Mouse (Mus musculus) ES-E14 (cell line): ENCODE results near the gene Tbc1d15. TPM values are rescaled to one million over a fixed set of nuclear protein-coding genes. Genes with fewer than 3 reads are reported as not detected.
"Not testable (repeated sequence)": the region's sequence is repeated elsewhere in the genome, so short reads cannot be mapped to it uniquely, and the experiment has no call there.

Experiments used
- DNase-seq: peaks from one replicate; pipeline ENCODE4 v3.0.0-alpha.2; 2013; ENCODE audit warnings: low read depth, low spot score
- H3K27ac ChIP-seq: 2 replicates; pipeline ENCODE4 v1.5.1; 2012; ENCODE audit warnings: low read depth, mild to moderate bottlenecking, low read length, moderate library complexity, mixed read lengths; ENCODE audit not compliant: poor library complexity, insufficient read depth, severe bottlenecking
- H3K36me3 ChIP-seq: 2 replicates; pipeline ENCODE4 v1.6.1; 2012; ENCODE audit warnings: mild to moderate bottlenecking, low read length, moderate library complexity, mixed read lengths; ENCODE audit not compliant: control insufficient read depth, poor library complexity, insufficient read depth, severe bottlenecking
- H3K4me1 ChIP-seq, 2 experiments: fragments of 150-350 bp in 1 of 2; sonication (generic) in 1 of 2; 2 replicates each; pipeline ENCODE4 v1.6.1; 2012; ENCODE audit warnings: low read length in 2 of 2, mild to moderate bottlenecking in 1 of 2, mixed read lengths in 1 of 2; ENCODE audit not compliant: control insufficient read depth in 2 of 2, insufficient read depth in 2 of 2, poor library complexity in 1 of 2
- H3K4me3 ChIP-seq, 2 experiments: fragments of 150-350 bp in 1 of 2; sonication (generic) in 1 of 2; 2 replicates each; pipeline ENCODE4 v1.5.1; 2012; ENCODE audit warnings: low read length in 2 of 2, low read depth in 1 of 2, mild to moderate bottlenecking in 1 of 2, mixed read lengths in 1 of 2; ENCODE audit not compliant: insufficient read depth in 1 of 2, poor library complexity in 1 of 2, severe bottlenecking in 1 of 2
- H3K9ac ChIP-seq: 2 replicates; pipeline ENCODE4 v1.6.1; 2012; ENCODE audit warnings: low read depth, mild to moderate bottlenecking, low read length, mixed read lengths; ENCODE audit not compliant: poor library complexity, insufficient read depth, severe bottlenecking
- H3K9me3 ChIP-seq: fragments of 150-350 bp; sonication (generic); 2 replicates; pipeline ENCODE4 v1.6.1; 2012; ENCODE audit warnings: low read depth, mild to moderate bottlenecking, low read length; ENCODE audit not compliant: control insufficient read depth, insufficient read depth
- CHD2 ChIP-seq: IDR thresholded peaks from 2 replicates; pipeline ENCODE4 v1.6.1; 2014; ENCODE audit warnings: mild to moderate bottlenecking, low read depth, low read length, inconsistent platforms
- HCFC1 ChIP-seq: IDR thresholded peaks from 2 replicates; pipeline ENCODE4 v1.6.1; 2012; ENCODE audit warnings: low read length, inconsistent platforms, borderline replicate concordance; ENCODE audit not compliant: insufficient read depth
- MAFK ChIP-seq: IDR thresholded peaks from 2 replicates; pipeline ENCODE4 v1.6.1; 2014; ENCODE audit warnings: mild to moderate bottlenecking, low read depth, low read length, inconsistent platforms; ENCODE audit not compliant: insufficient read depth
- ZC3H11A ChIP-seq: IDR thresholded peaks from 2 replicates; pipeline ENCODE4 v1.6.1; 2012; ENCODE audit warnings: low read depth, mild to moderate bottlenecking, inconsistent platforms, low read length, borderline replicate concordance
- ZNF384 ChIP-seq: IDR thresholded peaks from 2 replicates; pipeline ENCODE4 v1.6.1; 2012; ENCODE audit warnings: low read depth, low read length, inconsistent platforms
- in situ Hi-C, 2 experiments: fragments of 600-800 bp; cut with MboI; formaldehyde crosslinking; loops; one replicate each; pipeline ENCODE4 v1.15.1; 2025; ENCODE audit warnings: low sequenced_read_pairs in 2 of 2, inconsistent platforms in 1 of 2; ENCODE audit not compliant: unreplicated experiment in 2 of 2
- total RNA-seq: library from RNA; depleted of rRNA; stranded (reverse); fragments of 300-350 nt; gene quantifications from 2 replicates; pipeline ENCODE4 v1.2.3, GENCODE M21; 2012

Tbc1d15 gene
- total RNA-seq, 1 experiment: 23.8 TPM

DNA sequence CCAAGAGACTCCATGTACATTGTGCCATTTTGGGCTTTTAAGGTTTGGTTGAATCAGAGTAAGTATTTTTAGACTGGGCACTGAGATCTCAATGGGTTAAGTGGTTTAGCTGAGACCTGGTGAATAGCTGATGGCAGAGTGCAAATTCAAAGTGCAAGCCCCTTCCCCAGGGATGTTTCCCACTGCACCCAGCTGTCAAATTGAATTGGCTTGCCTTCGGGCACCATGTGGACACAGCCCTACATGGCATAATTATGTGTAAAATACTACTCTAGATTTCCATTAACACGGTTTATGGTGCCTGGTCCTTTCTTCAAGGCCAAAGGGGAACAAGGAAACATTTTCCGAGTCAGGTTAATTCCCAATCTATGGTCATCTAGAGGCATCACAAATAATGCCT lies 70.2 kb downstream of the Tbc1d15 start:
- in situ Hi-C loops: no loop called here
- Histone ChIP-seq H3K9me3 (no peaks in the 10 kb centered on the region), H3K36me3 (no peaks in the 10 kb centered on the region), H3K9ac (no peak overlapping the region), H3K27ac (no peak overlapping the region), H3K4me1 (no peaks in the 10 kb centered on the region), H3K4me3 (no peak overlapping the region)
- TF ChIP-seq CHD2 (no peak), ZNF384 (no peak), HCFC1 (no peak), MAFK (no peak), ZC3H11A (no peak)
- no peak for DNase-seq

DNA sequence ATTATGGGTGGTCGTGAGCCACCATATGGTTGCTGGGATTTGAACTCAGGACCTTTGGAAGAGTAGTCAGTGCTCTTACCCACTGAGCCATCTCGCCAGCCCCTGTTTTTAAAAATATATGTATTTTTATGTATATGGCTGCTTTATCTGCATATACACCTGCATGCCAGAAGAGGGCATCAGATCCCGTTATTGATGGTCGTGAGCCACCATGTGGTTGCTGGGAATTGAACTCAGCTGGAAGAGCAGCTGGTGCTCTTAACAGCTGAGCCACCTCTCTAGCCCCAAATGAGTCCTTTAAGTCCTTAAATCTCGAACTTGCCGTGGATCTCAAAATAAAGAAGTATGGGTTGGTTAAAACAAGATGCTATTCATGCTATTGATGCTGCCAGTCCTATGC lies 73.2 kb downstream of the Tbc1d15 start:
- H3K36me3 ChIP-seq, in situ Hi-C loops, H3K9ac ChIP-seq, H3K9me3 ChIP-seq, H3K4me1 ChIP-seq, DNase-seq, H3K4me3 ChIP-seq, H3K27ac ChIP-seq: not testable (repeated sequence)

DNA sequence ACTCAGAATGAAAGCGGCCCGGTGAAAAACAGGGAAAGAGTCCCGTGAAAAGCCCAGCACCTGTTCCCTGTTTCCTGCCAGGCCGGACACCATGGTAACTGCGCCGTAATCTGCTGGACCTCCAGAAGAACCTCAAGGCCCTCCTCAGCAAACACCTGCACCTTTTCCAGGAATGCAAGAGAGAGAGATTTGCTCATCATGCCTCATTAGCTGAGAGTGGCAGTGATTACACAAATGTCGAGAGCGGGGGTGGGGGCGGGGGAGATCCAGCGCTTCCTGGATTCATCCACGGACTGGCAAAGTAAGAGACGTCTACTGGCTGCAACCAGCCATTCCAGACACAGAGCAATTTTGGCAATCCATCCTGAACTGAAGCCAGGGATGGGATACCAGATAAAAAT lies 75.7 kb downstream of the Tbc1d15 start:
- no peak overlapping the region for H3K27ac ChIP-seq
- no peak overlapping the region for H3K4me3 ChIP-seq
- TF ChIP-seq HCFC1 (no peak), ZC3H11A (no peak), MAFK (no peak), CHD2 (no peak), ZNF384 (no peak)
- no peak overlapping the region for H3K9ac ChIP-seq
- peaks cover 0 to 2% of the 10 kb centered on the region in 2 experiments; a peak in 1 of 4 replicates for H3K4me1 ChIP-seq
- in situ Hi-C loops: no loop called here
- DNase-seq: no peak
- no peaks in the 10 kb centered on the region for H3K36me3 ChIP-seq
- H3K9me3 ChIP-seq: no peaks in the 10 kb centered on the region

DNA sequence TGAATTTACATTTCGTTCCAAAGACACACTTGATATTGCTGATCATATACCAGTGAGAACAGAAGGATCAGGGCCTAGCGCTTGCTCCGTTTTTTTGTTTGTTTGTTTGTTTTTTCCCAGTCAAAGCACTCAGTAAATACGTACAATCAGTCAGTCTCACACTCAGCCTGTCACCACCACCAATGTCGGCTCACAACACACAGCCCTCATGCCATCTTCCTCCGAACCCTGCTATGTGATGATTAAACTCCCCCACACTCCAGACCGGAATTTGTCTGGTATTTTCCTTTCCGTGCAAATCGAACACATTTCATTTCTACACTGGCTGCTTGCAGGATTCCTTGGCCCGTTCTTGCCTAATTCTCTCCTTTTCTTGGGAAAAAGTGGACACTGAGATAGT lies 77.9 kb downstream of the Tbc1d15 start:
- in situ Hi-C loops: no loop called here
- Histone ChIP-seq H3K9me3 (no peaks in the 10 kb centered on the region), H3K9ac (no peak overlapping the region), H3K4me1 (peaks cover 0 to 7% of the 10 kb centered on the region in 2 experiments; a peak in 2 of 4 replicates), H3K27ac (no peak overlapping the region), H3K36me3 (no peaks in the 10 kb centered on the region), H3K4me3 (no peak overlapping the region)
- no peak for DNase-seq
- TF ChIP-seq ZC3H11A (no peak), MAFK (no peak), ZNF384 (no peak), HCFC1 (no peak), CHD2 (no peak)

DNA sequence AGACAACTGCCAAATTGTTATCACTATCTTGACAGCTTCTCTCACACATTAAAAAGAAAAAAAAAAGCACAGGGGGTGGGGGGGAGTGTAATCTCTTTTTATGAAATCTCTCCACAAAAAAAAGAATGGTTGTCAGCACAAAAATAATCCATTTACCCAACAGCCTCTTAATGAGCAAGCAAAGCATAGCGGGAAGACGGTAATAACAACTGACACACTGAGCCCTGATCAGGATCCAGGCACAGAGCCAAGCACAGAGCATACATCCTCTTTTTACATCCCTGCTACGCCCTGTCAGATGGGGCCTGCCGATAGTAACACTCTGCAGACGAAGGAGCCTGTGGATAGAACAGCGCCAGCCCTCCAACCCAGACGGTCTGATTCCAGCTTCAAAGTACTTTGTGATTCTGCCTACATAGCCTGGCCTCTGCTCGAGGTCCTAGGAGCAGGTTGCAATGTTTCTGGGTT lies 79.9 kb downstream of the Tbc1d15 start:
- DNase-seq: no peak
- Histone ChIP-seq H3K9ac (no peak overlapping the region), H3K4me1 (peaks cover 0 to 7% of the 10 kb centered on the region in 2 experiments; a peak in 2 of 4 replicates), H3K27ac (no peak overlapping the region), H3K9me3 (no peaks in the 10 kb centered on the region), H3K4me3 (no peak overlapping the region), H3K36me3 (no peaks in the 10 kb centered on the region)
- TF ChIP-seq HCFC1: no peak
- TF ChIP-seq ZNF384: no peak
- TF ChIP-seq CHD2: no peak
- TF ChIP-seq ZC3H11A: no peak
- no peak for TF ChIP-seq MAFK
- in situ Hi-C loops: no loop called here
